Mouse (Mus musculus) forebrain, postnatal 0 days (tissue): ENCODE results near the gene Mycbpap. TPM values are rescaled to one million over a fixed set of nuclear protein-coding genes. Genes with fewer than 3 reads are reported as not detected.

Source experiments
- ATAC-seq: fragments of 200-750 bp; cut with Nextera tagmentation; 2 replicates; pipeline ENCODE4 v1.8.0; 2017; ENCODE audit warnings: mild to moderate bottlenecking, moderate library complexity
- DNase-seq: peaks from one replicate; pipeline ENCODE4 v3.0.0-alpha.2; 2015
- H3K27ac ChIP-seq: fragments of 300-500 bp; sonication (generic); 2 replicates; pipeline ENCODE4 v1.5.1; 2014; ENCODE audit warnings: low read depth, mild to moderate bottlenecking, antibody characterized with exemption, low read length, moderate library complexity, mixed read lengths
- H3K27me3 ChIP-seq: fragments of 300-500 bp; sonication (generic); 2 replicates; pipeline ENCODE4 v1.6.1; 2014; ENCODE audit warnings: mild to moderate bottlenecking, low read length, mixed read lengths; ENCODE audit not compliant: insufficient read depth
- H3K36me3 ChIP-seq: fragments of 300-500 bp; sonication (generic); 2 replicates; pipeline ENCODE4 v1.6.1; 2014; ENCODE audit warnings: mild to moderate bottlenecking, moderate library complexity; ENCODE audit not compliant: insufficient read depth
- H3K4me1 ChIP-seq: fragments of 300-500 bp; sonication (generic); 2 replicates; pipeline ENCODE4 v1.6.1; 2014; ENCODE audit warnings: antibody characterized with exemption; ENCODE audit not compliant: insufficient read depth
- H3K4me2 ChIP-seq: fragments of 300-500 bp; sonication (generic); 2 replicates; pipeline ENCODE4 v1.6.1; 2014; ENCODE audit warnings: low read depth, mild to moderate bottlenecking, moderate library complexity
- H3K4me3 ChIP-seq: fragments of 300-500 bp; sonication (generic); 2 replicates; pipeline ENCODE4 v1.5.1; 2014; ENCODE audit warnings: low read depth, low read length, mixed read lengths
- H3K9ac ChIP-seq: fragments of 300-500 bp; sonication (generic); 2 replicates; pipeline ENCODE4 v1.6.1; 2014; ENCODE audit warnings: mild to moderate bottlenecking
- H3K9me3 ChIP-seq: fragments of 300-500 bp; sonication (generic); 2 replicates; pipeline ENCODE4 v1.6.1; 2016; ENCODE audit warnings: low read length
- CTCF ChIP-seq: sonication (generic); IDR thresholded peaks from 2 replicates; pipeline ENCODE4 v1.5.1; 2016; ENCODE audit warnings: antibody characterized with exemption, control low read depth, low read depth
- WGBS: fragments of 180-500 bp; shearing (Covaris S2); extraction: QIAGEN DNeasy Blood & Tissue Kit; methylation state at CpG from one replicate; pipeline ENCODE4 v1.1.7; 2014; 5-methylcytosine and 5-hydroxymethylcytosine counted together
- polyA plus RNA-seq: library from polyadenylated mRNA; unstranded; fragments of >200 nt; fragmentation: Nextera tagmentation; extraction: Ambion mirVana; gene quantifications from 2 replicates; pipeline ENCODE4 v1.2.1, GENCODE M21; 2015
- total RNA-seq: library from RNA; depleted of rRNA; stranded (reverse); fragments of >200 nt; gene quantifications from 2 replicates; pipeline ENCODE4 v1.2.3, GENCODE M21; 2014

Gene Mycbpap
- total and polyA plus RNA-seq, 2 experiments from 2014 or later, result 1.7 to 2.1 TPM

GRCm38 (mm10) chr11:94533171-94533570 lies 11.6 kb upstream of the Mycbpap start:
- Histone ChIP-seq H3K27ac (no peak overlapping the region), H3K27me3 (no peaks in the 10 kb centered on the region), H3K4me2 (no peak overlapping the region), H3K36me3 (no peaks in the 10 kb centered on the region), H3K4me1 (no peaks in the 10 kb centered on the region), H3K9me3 (no peaks in the 10 kb centered on the region), H3K9ac (no peak overlapping the region), H3K4me3 (no peak overlapping the region)
- DNase-seq (no peak), ATAC-seq (no peak)
- no peak for TF ChIP-seq CTCF
- WGBS, result 87% methylated on average over 8 of the region's 8 CpGs

DNA sequence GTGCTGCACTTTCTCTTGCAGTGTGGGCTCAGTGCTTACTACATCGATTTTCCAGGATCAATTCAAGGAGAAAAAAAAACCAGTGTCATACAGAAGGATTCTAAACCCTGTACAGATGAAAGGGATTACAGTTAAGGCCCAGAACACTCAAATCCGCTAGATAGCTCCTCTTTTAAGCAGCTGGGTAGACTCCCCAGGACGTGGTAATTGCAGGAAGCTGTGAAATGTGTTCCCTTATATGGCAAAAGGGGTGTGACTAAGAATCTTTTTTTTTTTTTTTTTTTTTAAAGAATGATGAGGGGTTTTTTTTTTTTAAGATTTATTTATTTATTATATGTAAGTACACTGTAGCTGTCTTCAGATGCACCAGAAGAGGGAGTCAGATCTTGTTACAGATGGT lies 7.3 kb upstream of the Mycbpap start:
- WGBS, result 26% methylated on average over 3 of the region's 3 CpGs
- no peak overlapping the region for H3K4me2 ChIP-seq
- no peaks in the 10 kb centered on the region for H3K4me1 ChIP-seq
- no peak overlapping the region for H3K9ac ChIP-seq
- no peaks in the 10 kb centered on the region for H3K9me3 ChIP-seq
- TF ChIP-seq CTCF, result no peak
- no peak overlapping the region for H3K27ac ChIP-seq
- ATAC-seq, result peak; percentile 45; the same call in 1 of the 2 replicates
- no peaks in the 10 kb centered on the region for H3K27me3 ChIP-seq
- no peak overlapping the region for H3K4me3 ChIP-seq
- no peaks in the 10 kb centered on the region for H3K36me3 ChIP-seq
- DNase-seq, result no peak

- DNase-seq, result no peak
- Histone ChIP-seq H3K9me3 (no peaks in the 10 kb centered on the region), H3K36me3 (no peaks in the 10 kb centered on the region), H3K4me2 (no peak overlapping the region), H3K9ac (no peak overlapping the region), H3K4me1 (no peaks in the 10 kb centered on the region), H3K27me3 (no peaks in the 10 kb centered on the region), H3K27ac (no peak overlapping the region), H3K4me3 (no peak overlapping the region)
- no peak for TF ChIP-seq CTCF
- WGBS, result 65% methylated on average over 9 of the region's 9 CpGs
- no peak for ATAC-seq
Measured at GRCm38 (mm10) chr11:94526171-94526879, 4.8 kb upstream of the Mycbpap start.

DNA sequence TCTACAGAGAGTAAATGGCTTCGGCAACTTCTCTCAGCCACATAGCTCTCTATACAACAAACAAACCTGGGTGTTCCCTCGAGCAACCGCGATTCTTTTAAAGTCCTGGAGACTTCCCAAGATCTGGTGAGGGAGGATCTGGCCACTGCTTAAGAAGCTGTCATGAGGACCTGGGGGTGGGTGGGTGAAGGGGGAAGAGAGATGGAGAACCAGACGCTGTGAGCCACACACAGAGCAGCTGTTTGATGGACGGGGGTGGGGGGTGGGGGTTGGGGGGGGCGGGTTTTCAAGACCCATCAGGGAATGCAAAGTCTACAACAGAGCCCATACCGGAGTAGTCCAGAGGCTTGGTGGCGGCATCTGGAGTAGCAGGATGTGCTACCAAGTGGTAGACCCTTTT lies 8.1 kb downstream of the Mycbpap start:
- no peak overlapping the region for H3K9ac ChIP-seq
- TF ChIP-seq CTCF, result no peak
- no peaks in the 10 kb centered on the region for H3K4me1 ChIP-seq
- no peak for DNase-seq
- no peaks in the 10 kb centered on the region for H3K9me3 ChIP-seq
- no peak for ATAC-seq
- no peak overlapping the region for H3K4me3 ChIP-seq
- no peaks in the 10 kb centered on the region for H3K27me3 ChIP-seq
- no peaks in the 10 kb centered on the region for H3K36me3 ChIP-seq
- 62% methylated on average over 9 of the region's 9 CpGs for WGBS
- no peak overlapping the region for H3K4me2 ChIP-seq
- no peak overlapping the region for H3K27ac ChIP-seq

- no peak for ATAC-seq
- H3K4me2 ChIP-seq, result no peak overlapping the region
- no peak overlapping the region for H3K9ac ChIP-seq
- no peaks in the 10 kb centered on the region for H3K27me3 ChIP-seq
- WGBS, result 93% methylated on average over 10 of the region's 10 CpGs
- H3K4me1 ChIP-seq, result no peaks in the 10 kb centered on the region
- no peaks in the 10 kb centered on the region for H3K36me3 ChIP-seq
- TF ChIP-seq CTCF, result no peak
- no peak for DNase-seq
- H3K27ac ChIP-seq, result no peak overlapping the region
- no peak overlapping the region for H3K4me3 ChIP-seq
- H3K9me3 ChIP-seq, result no peaks in the 10 kb centered on the region
Measured at GRCm38 (mm10) chr11:94508976-94509375, 12.6 kb downstream of the Mycbpap start.

DNA sequence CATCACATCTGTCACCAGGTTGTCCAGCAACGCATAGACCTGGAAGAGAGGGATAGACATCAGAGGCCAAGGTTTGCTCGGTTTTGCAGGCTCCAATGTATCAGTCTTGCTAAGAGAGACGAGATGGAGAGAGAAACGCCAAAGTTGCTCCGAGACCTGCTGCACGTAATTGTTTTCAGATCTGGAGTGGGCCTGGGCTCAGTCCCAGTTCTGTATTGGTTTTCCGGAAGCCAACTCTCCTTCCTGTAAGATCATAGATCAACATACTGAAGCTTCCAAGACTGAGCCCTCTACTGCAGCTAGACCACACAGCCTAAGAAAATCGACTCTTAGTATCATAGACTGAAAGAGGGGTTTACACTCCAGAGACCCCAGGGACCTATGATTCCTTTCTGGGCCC lies 20.1 kb downstream of the Mycbpap start:
- WGBS, result 90% methylated on average over 8 of the region's 8 CpGs
- Histone ChIP-seq H3K27me3 (peaks cover 3% of the 10 kb centered on the region; the same call in 1 of the 2 replicates), H3K9me3 (no peaks in the 10 kb centered on the region), H3K4me3 (no peak overlapping the region), H3K9ac (no peak overlapping the region), H3K36me3 (no peaks in the 10 kb centered on the region), H3K4me1 (peaks cover 10% of the 10 kb centered on the region), H3K4me2 (no peak overlapping the region), H3K27ac (no peak overlapping the region)
- no peak for TF ChIP-seq CTCF
- ATAC-seq (no peak), DNase-seq (no peak)

DNA sequence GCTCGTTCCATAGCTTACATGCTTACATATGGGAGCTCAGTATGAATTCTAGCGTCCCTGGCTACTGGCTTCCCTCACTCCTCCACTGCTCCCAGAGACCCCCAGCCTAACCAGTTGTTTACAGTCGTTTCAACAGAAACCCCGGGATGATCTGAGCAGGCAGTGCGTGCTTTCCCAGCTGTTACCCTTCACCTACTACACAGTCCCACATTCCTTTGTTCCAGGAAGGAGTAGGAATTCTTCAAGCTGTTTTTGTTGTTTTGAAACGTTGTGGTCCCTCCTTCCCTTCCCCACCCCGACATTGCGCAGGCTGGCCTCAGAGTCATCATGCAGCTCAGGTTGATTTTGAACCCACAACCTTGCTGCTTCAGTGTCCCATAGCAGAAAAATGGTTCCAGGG lies 21.2 kb downstream of the Mycbpap start:
- Histone ChIP-seq H3K27ac (no peak overlapping the region), H3K4me2 (no peak overlapping the region), H3K4me3 (no peak overlapping the region), H3K9ac (no peak overlapping the region), H3K4me1 (peaks cover 10% of the 10 kb centered on the region), H3K36me3 (no peaks in the 10 kb centered on the region), H3K9me3 (no peaks in the 10 kb centered on the region), H3K27me3 (peaks cover 3% of the 10 kb centered on the region; the same call in 1 of the 2 replicates)
- 35% methylated on average over 8 of the region's 8 CpGs for WGBS
- TF ChIP-seq CTCF, result no peak
- ATAC-seq (no peak), DNase-seq (no peak)
